ENCODE assay signal across 20 mouse cellular contexts in the genomic region with DNA sequence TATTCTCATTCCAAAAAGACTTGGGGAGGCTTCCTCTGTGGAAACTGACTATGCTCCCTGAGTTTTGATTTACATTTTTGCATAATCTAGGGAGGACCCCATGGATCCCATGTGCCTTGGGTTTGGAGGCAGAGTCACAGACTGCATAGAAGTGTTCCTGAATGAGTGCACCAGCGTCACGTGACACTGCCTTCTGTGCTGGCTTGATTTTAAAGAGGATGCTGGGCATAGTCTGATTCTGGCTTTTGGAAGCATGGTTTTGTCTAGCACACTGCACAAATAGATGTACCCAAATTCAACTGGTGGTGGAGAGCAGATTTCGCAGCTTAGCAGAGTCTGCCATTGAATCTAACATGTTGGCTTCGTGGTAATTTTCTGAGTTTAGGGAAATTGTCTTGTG. TPM values are rescaled to one million over a fixed set of nuclear protein-coding genes. Genes with fewer than 3 reads are reported as not detected.
A peak's percentile ranks its signal among the peaks of the same experiment; 100 is the strongest.
DNase-seq lines count a peak whose midpoint lies in the region; ATAC-seq lines count a peak whose summit lies in the region.
"Had no signal": no experiment of that assay in that cellular context is flagged by ENCODE, and none has a peak within 500 bp of the region (broad histone marks: within the 10 kb centered on the region; RNA-seq: fewer than 3 reads in every experiment).

No protein-coding gene starts in this region.

- ATAC-seq in forebrain, embryonic 13.5 days = peak; percentile 86; the same call in 1 of the 2 replicates
- no peak for ATAC-seq in forebrain, embryonic 12.5 days (ENCODE audit: low FRiP score)
- ATAC-seq in forebrain, embryonic 16.5 days = peak; percentile 98
- ATAC-seq: hindbrain, postnatal 0 days had no signal

- no peaks in the 10 kb centered on the region for H3K9me3 ChIP-seq in forebrain, embryonic 13.5 days (replicated peaks)
- peaks cover 8% of the 10 kb centered on the region; the same call in 1 of the 2 replicates for H3K9me3 ChIP-seq in forebrain, embryonic 12.5 days
- no peaks in the 10 kb centered on the region for H3K9me3 ChIP-seq in forebrain, embryonic 16.5 days (ENCODE audit: control insufficient read depth, low read length)
- H3K9me3 ChIP-seq: embryonic facial prominence, embryonic 13.5 days; hindbrain, embryonic 13.5 days had no signal

- WGBS in forebrain, embryonic 13.5 days = 90% methylated on average over 4 of the region's 4 CpGs
- 92% methylated on average over 4 of the region's 4 CpGs for WGBS in forebrain, embryonic 12.5 days
- 68% methylated on average over 4 of the region's 4 CpGs for WGBS in forebrain, embryonic 16.5 days

- no peaks in the 10 kb centered on the region for H3K4me1 ChIP-seq in forebrain, embryonic 13.5 days
- H3K4me1 ChIP-seq in forebrain, embryonic 12.5 days = no peaks in the 10 kb centered on the region
- H3K4me1 ChIP-seq in forebrain, embryonic 16.5 days (replicated peaks; ENCODE audit: control insufficient read depth, insufficient read depth, low read length) = 0 out of 2 replicates have a peak, but pooled peaks cover 5% of the 10 kb centered on the region
- H3K4me1 ChIP-seq: embryonic facial prominence, embryonic 13.5 days; heart, embryonic 10.5 days; hindbrain, embryonic 13.5 days had no signal

- H3K4me2 ChIP-seq in forebrain, embryonic 13.5 days = no peak overlapping the region
- no peak overlapping the region for H3K4me2 ChIP-seq in forebrain, embryonic 12.5 days
- H3K4me2 ChIP-seq in forebrain, embryonic 16.5 days (ENCODE audit: low read length) = no peak overlapping the region
- H3K4me2 ChIP-seq: embryonic facial prominence, embryonic 13.5 days; hindbrain, embryonic 13.5 days had no signal

- H3K27ac ChIP-seq in forebrain, embryonic 13.5 days = no peak overlapping the region
- no peak overlapping the region for H3K27ac ChIP-seq in forebrain, embryonic 12.5 days
- peak overlapping the region; percentile 6; the same call in 1 of the 2 replicates for H3K27ac ChIP-seq in forebrain, embryonic 16.5 days (ENCODE audit: low read length)
- H3K27ac ChIP-seq: embryonic facial prominence, embryonic 13.5 days; heart, embryonic 10.5 days; hindbrain, embryonic 13.5 days; hindbrain, postnatal 0 days had no signal

- H3K36me3 ChIP-seq in forebrain, embryonic 13.5 days (ENCODE audit: poor library complexity, severe bottlenecking) = no peaks in the 10 kb centered on the region
- H3K36me3 ChIP-seq in forebrain, embryonic 12.5 days (replicated peaks) = no peaks in the 10 kb centered on the region
- no peaks in the 10 kb centered on the region for H3K36me3 ChIP-seq in forebrain, embryonic 16.5 days (ENCODE audit: control insufficient read depth, insufficient read depth)
- H3K36me3 ChIP-seq: embryonic facial prominence, embryonic 13.5 days; heart, embryonic 10.5 days; hindbrain, embryonic 13.5 days had no signal

- H3K27me3 ChIP-seq in forebrain, embryonic 13.5 days = no peaks in the 10 kb centered on the region
- no peaks in the 10 kb centered on the region; the same call in 1 of the 2 replicates for H3K27me3 ChIP-seq in forebrain, embryonic 12.5 days
- H3K27me3 ChIP-seq in forebrain, embryonic 16.5 days (replicated peaks; ENCODE audit: control insufficient read depth, insufficient read depth, low read length) = no peaks in the 10 kb centered on the region
- H3K27me3 ChIP-seq: embryonic facial prominence, embryonic 13.5 days; hindbrain, embryonic 13.5 days had no signal

- H3K9ac ChIP-seq in forebrain, embryonic 13.5 days = no peak overlapping the region
- no peak overlapping the region for H3K9ac ChIP-seq in forebrain, embryonic 12.5 days
- no peak overlapping the region for H3K9ac ChIP-seq in forebrain, embryonic 16.5 days (replicated peaks; ENCODE audit: low read depth, low read length)
- H3K9ac ChIP-seq: embryonic facial prominence, embryonic 13.5 days; hindbrain, embryonic 13.5 days had no signal

- DNase-seq in layer of hippocampus, postnatal 14 days (ENCODE audit: low spot score in 2 of 2) = peak; percentile 32 to 77
- DNase-seq in layer of hippocampus, postnatal 25 days (ENCODE audit: extremely low spot score in 1 of 2, low spot score in 1 of 2) = no peak
- no peak for DNase-seq in adrenal gland, adult 18-20 months (ENCODE audit: low spot score in 2 of 2)
- DNase-seq in spleen, postnatal 36 days (ENCODE audit: low spot score in 2 of 2) = no peak
- DNase-seq: adrenal gland, adult 8-10 months; adrenal gland, postnatal 36 days; cerebellum, adult 2 months; gastrocnemius, postnatal 10 days; heart, adult 18-20 months; heart, postnatal 10 days; kidney, adult 11 months had no signal

- no peak overlapping the region for H3K4me3 ChIP-seq in forebrain, embryonic 13.5 days
- H3K4me3 ChIP-seq in forebrain, embryonic 12.5 days (replicated peaks) = no peak overlapping the region
- H3K4me3 ChIP-seq in forebrain, embryonic 16.5 days (replicated peaks; ENCODE audit: low read length) = no peak overlapping the region
- H3K4me3 ChIP-seq: embryonic facial prominence, embryonic 13.5 days; heart, embryonic 10.5 days; hindbrain, embryonic 13.5 days had no signal

RNA-seq across cellular contexts. Expression of gene Fst, which starts 19.6 kb away (rescaled TPM):
- polyA plus RNA-seq in forebrain, embryonic 13.5 days (2015; fragmentation: Nextera tagmentation; extraction: Ambion mirVana) = 10.1 and 12.0 TPM in 2 replicates
- polyA plus RNA-seq in forebrain, embryonic 12.5 days (2016; fragmentation: Nextera tagmentation; extraction: Ambion mirVana) = 23.3 and 25.9 TPM in 2 replicates
- total RNA-seq in layer of hippocampus, postnatal 14 days (2021) = 1 to 10 TPM in 1 of 2 experiments, under 1 TPM in 1; 0.74 to 1.1 TPM
- 1 to 10 TPM; 4.1 to 4.4 TPM for total RNA-seq in layer of hippocampus, postnatal 25 days (2021)
- 10.4 and 11.2 TPM in 2 replicates for polyA plus RNA-seq in forebrain, embryonic 16.5 days (2015; fragmentation: Nextera tagmentation; extraction: Ambion mirVana)
- 1 to 10 TPM; 6.9 to 10.0 TPM for total RNA-seq in adrenal gland, adult 18-20 months (2021)
- total RNA-seq: common myeloid progenitor, adult 5-6 weeks; hematopoietic stem cell, adult 5-6 weeks had no signal

Comparison
In these comparisons a context has a peak if more than half of its experiments do, and no peak if none do; other contexts are left out.
1. DNase-seq: peak in layer of hippocampus, postnatal 14 days (2 of 2); none in layer of hippocampus, postnatal 25 days (0 of 2), adrenal gland, adult 18-20 months (0 of 2) and spleen, postnatal 36 days (0 of 2).